Mouse (Mus musculus) right cerebral cortex, postnatal 14 days (tissue): ENCODE results near the gene Lfng.

Source experiments
- DNase-seq: peaks from one replicate; pipeline ENCODE4 v3.0.0; 2022

The Lfng gene

DNA sequence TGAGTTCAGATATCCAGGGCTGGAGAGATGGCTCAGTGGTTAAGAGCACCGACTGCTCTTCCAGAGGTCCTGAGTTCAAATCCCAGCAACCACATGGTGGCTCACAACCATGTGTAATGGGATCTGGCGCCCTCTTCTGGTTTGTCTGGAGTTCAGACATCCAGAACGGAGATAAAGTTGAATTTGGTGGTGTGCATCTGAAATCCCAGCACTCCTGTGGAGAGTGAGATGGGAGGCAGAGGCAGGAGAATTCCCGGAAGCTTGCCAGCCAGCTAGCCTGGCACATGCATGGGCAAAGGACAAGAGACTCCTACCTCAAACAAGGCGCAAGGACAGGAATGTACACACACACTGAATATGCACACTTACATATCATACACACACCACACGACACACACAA, 37.1 kb downstream of the Lfng start:
- DNase-seq, result no peak

DNA sequence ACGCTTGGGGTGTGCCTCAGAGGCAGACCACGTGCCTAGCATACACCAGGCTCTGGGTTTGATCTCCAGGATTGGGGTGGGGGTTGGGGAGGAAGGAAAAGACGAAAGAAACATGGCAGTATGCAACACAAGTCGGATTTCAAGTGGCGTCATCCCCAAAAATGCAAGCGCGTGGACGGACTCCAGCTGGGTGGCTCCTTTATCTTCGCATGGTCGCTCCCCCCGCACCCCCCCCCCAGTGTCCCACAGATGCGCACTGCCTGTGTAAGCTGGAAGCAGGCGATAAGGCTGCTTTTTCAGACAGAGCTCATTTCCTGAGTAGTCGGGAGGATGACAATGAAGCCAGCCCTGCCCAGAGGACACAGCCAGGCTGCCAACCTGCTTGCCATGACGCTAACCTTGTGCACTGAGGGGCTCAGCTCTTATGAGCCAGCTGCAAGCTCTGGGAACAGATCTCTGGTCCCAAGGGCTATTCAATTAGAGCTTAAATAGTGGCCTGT, 37.6 kb downstream of the Lfng start:
- DNase-seq, result no peak

DNA sequence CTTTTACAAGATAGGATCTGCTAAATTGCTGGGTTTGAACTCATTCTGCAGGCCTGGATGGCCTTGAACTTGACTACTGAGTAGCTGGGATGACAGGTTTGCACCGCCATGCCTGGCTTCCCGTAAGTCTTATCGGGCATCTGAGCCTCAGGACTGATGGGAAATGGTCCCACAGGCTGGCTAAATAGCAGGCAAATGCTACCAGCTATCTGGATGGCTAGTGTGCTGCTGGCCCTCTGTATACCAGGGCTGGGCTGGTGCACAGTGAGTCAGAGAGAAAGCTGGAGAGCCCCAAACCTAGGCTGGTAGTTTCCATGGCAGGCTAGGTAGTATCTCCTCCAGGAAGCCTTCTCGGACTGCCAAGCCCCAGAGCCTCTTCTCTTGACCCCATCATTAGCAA, 38.3 kb downstream of the Lfng start:
- DNase-seq, result no peak

DNA sequence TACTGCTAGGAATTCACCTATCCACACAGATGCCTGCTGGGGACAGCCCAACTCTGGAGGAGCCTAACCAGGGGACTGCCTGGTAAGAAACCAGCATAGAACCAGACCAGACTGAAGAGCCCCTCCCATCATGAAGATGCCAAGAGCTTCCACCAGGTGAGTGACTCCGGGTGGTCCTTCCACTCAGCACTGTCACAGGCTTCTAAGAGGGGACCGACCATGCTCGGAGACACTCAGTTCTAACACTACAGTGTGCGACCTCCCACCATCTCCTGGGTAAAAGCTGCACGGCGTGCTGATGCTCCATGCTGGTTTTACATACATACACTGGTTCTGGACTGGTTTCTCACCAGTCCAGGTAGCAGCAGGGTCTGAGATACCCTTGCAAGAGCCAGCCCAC, 39.1 kb downstream of the Lfng start:
- no peak for DNase-seq

DNA sequence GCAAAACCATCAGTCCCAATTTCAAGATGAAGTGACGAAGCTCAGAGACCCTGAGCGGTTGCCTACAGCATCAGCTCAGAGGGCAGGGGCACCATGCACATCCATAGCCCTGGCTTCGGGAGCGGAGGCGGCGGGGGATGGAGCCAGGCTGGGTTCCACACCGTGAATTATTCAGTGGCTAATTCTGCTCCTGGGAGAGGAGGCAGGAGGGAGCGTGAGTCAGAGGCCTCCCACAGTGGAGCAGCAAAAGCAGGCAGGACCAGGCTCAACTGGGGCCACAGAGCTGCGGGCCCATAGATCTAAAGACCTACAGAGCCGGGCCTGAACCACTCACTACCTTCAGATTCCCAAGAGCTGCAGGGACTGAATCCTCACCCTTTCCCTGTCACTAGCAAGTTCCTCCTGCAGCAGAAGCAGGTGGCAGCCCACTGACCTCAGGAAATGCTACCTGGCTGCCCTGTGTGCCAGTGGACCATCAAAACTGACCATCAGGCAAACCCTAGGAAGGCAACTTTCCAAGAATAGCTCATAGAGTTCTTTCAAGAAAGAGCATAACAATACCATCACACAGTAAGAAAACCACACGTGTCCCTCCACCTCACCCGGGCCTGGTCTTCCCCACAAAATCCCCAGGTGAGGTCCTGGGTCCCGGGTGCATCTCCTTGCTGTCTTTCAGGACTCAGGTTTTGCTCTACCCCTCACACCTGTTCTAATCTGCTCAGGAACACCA, 40.1 kb downstream of the Lfng start:
- no peak for DNase-seq

- DNase-seq, result peak; percentile 75
Observed at GRCm38 (mm10) chr5:140647821-140648518, 40.9 kb downstream of the Lfng start.

DNA sequence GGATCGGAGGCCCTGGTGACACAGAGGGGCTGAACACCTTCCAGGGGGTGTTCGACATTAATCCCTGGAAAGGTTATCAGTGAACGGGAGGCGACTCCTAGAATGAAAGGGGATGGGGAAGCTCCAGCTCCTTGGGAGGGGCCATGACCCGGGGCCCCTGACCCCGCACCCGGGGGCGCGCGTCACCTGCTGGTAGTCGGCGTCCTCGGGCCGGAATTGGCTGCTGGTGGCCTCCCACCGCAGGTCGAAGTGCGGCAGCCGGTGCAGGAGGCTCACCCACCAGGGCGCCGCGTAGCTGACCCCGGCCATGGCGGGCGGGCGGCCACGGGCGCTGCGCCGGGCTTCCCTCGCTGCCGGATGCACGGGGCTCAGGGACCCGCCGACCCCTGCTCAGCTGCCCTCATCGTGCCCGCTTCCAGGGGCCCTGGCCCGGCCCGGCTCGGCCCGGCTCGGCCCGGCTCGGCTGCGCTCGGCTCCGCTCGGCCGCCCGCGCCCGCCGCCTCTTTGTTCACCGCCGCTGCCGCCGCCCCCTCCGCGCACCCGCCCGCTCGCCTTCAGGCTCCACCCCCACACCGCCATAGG, 41.5 kb downstream of the Lfng start, which contains the start of gene Ttyh3:
TSS of gene Ttyh3 (minus strand) at position 513 of the 582 bp plus-strand sequence.
- peak; percentile 48 for DNase-seq

GRCm38 (mm10) chr5:140649101-140649667, 42.1 kb downstream of the Lfng start:
- DNase-seq, result peak; percentile 98

DNA sequence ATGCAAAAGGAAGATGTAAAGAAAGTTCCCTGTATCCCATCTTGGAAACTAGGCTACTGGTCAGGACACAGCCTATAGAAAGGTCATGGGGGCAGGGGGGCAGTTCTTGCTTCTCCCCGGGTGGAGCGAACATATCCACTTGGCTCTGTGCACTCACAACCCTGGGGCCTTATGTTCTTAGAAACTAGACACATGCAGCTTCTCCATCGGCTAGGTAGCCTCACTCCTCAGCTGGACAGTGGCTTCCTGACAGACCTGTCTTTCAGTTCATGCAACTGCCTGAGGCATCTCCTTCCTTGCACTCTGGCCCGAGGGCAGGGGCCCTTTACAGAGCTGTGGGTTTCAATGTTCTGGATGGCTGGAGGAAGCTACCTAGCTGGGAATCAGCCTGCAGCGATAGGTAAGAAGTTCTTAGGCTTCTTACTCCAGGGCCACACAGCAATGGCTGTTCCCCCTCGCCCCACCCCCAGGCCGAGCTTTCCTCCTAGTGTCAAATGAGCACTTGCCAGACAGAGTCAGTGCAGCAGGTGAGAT, 42.8 kb downstream of the Lfng start:
- no peak for DNase-seq

DNA sequence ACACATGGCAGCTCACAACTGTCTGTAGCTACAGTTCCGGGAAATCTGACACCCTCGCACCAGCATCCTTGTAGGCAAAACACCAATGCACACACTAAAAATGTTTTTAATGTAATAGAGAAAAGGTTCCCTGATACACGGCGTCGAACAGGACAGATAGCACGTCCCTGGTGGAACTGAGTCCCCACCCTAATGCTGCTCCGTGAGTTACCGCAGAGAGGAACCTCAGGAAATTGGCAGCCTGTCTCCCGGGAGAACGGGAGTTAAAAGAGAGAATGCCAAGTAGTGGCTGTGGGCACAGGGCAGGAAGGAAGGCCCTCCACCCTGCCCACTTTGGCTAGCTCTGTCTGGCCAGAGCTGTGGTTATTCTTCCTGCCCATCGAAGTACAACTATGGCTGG, 44.1 kb downstream of the Lfng start:
- no peak for DNase-seq

GRCm38 (mm10) chr5:140652587-140652986, 45.5 kb downstream of the Lfng start:
- DNase-seq, result no peak

DNA sequence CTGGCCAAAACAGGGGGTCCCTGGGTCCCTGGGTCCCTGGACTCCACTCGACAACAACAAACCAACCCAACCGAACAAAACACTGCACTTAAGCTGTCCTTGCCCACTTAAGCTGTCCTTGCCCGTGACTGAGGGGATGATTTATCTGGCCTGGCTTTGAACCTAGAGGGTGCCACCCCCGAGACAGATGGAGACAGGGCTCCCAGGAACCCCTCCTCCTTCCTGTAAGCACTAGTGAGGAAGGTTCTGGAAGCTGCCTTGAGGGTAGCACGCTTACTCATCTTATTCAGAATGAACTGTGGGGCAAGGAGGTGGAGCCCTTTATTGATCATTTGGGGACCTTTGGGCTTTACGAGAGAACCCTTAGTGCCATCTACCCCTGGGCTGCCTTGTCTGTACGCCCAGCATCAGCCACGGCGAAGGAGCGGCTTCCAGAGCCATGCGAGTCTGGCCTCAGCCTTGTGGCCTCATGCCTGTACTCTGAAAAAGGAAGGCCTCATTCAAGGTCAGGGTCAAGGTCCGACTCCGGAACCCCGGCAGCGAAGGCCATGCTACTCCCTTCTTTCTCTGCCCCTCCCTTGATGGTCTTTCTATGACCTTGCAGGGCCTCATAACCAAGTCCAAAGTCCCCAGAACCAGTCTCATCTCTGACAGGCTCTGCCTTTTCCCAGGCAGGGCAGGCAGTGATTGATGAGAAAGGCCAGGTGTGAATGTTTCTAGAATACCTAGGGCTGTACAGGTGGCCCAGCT, 47.2 kb downstream of the Lfng start:
- no peak for DNase-seq

GRCm38 (mm10) chr5:140659607-140660272, 52.6 kb downstream of the Lfng start:
- DNase-seq, result peak; percentile 72

GRCm38 (mm10) chr5:140660398-140660797, 53.3 kb downstream of the Lfng start:
- DNase-seq, result no peak

DNA sequence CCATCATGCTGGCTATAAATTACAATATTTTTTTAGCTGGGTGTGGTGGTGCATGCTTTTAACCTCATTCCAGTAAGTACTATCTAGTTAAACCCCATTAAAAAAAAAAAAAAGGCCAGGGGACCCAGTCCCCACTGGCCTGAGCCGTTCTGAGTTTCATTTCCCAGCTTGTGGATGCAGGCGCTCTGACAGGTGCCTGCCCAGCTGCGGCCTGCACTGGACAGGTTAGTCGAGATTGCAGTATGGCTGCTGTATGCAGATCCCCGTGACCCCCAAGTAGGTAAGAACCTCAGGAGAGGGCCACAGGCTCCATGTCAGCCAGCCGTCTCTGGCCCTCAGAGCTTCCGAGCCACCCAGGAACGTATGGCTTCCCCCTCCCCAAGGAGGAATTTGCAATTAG, 54.3 kb downstream of the Lfng start:
- DNase-seq, result no peak

DNA sequence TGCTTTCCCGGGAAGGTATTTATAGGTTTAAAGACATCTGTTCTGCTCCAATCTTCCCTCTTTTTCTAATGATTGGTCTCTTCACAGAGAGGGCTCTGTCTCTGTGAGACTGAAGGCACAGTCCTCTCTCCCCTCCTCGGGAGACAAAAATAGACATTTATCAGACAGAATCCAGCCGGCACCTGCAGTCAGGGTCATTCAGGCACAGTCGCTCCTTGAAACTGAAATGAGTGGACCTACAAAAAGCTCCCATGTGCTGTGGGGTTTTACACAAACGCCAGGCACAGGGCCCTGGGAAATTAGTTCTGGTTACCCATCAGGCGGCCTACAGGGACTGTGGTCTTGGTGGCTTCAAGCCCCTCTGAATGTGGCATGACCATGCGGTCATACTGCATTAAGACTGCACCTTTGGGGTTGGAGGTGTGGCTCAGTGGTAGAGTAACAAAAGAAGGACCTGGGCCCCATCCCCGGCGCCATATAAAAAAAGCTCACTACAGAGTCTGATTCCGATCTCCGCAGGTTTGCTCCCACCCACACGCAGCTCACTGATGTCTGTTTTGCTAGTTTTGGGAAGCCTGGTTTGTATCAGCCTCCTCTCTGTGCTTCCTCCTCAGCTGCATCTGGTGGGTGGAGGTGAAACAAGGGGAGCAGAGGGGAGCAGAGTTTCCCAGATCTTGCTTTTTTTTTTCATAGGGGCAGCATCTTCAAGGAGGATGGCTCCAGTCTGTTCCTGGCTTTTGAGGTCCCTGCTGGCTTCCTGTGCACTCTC, 54.9 kb downstream of the Lfng start:
- peak; percentile 42 for DNase-seq

DNA sequence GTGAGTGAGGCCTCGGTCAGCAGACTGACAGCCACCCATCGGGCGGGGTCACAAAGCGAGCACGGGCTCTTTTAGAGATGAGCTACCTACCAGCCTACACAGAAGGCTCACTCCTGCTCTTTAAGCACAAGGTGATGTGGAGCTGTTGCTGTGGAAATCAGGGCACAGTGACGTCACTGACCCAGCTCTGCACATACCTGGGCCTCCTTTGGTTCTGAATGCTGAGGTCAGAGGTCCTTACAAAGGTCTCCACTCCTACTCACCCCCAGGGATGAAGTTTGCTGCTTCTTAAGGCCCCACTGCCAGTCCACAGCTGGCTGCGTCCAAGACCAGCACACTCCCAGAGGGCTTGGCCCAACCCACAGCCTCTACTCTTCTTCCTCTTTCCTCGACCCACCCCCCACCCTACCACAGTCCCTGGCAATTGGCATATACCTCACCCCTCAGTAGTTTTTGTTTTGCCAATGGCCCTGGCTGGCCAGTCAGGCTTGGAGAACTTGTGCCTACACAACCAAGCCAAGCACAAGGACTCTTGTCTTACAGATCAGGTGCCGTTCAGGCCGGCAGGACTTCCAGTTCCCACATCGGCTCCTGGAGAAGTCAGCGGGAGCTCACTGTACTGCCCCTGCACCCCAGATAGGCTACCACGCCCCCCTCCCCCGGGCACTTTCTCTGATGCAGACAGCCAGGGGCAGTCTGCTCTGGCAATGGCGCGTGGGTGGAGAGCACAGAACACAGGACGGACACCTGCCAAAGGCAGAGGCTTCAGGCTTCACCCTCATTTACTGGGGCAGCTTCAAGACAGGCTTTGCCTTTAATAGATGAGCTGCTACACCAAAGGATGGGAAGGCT, 55.8 kb downstream of the Lfng start:
- peak; percentile 44 for DNase-seq

- peak; percentile 64 for DNase-seq
Observed at GRCm38 (mm10) chr5:140663621-140664180, 56.6 kb downstream of the Lfng start.
